Mouse (Mus musculus): ENCODE measurements around the gene Krt2.

GRCm38 (mm10) chr15:101802296-101802835 is 15.6 kb downstream of the Krt2 start, which contains the start of gene Krt73:
- TF ChIP-seq CTCF (IDR thresholded peaks at IDR 0.05) (no peak), EP300 (IDR thresholded peaks at IDR 0.05) (no peak)

Measured in lung, postnatal 0 days (tissue).